Mouse (Mus musculus) urinary bladder, postnatal 4 days (tissue): ENCODE results near the gene Hist1h1c.
"Not testable (repeated sequence)": the region's sequence is repeated elsewhere in the genome, so short reads cannot be mapped to it uniquely, and the experiment has no call there.

Experiments
- DNase-seq, 2 experiments: peaks; one replicate each; pipeline ENCODE4 v3.0.0; 2021 to 2022; ENCODE audit warnings: low spot score in 2 of 2

Hist1h1c gene

DNA sequence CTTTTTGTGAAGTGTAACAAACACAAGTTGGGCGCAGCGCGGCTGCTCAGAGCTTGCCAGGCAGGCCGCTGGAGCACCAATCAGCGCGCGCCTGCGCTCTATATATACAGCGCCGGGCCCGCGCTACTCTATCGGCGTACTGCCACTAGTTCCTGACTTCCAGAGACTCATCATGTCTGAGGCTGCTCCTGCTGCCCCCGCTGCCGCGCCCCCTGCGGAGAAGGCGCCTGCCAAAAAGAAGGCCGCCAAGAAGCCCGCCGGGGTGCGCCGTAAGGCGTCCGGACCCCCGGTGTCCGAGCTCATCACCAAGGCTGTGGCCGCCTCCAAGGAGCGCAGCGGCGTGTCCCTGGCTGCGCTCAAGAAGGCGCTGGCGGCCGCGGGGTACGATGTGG lies at the start of gene Hist1h1c:
Hist1h1c (plus strand) TSS at position 132 of the 392 bp plus-strand sequence.
- DNase-seq = peak; percentile 86 to 92

DNA sequence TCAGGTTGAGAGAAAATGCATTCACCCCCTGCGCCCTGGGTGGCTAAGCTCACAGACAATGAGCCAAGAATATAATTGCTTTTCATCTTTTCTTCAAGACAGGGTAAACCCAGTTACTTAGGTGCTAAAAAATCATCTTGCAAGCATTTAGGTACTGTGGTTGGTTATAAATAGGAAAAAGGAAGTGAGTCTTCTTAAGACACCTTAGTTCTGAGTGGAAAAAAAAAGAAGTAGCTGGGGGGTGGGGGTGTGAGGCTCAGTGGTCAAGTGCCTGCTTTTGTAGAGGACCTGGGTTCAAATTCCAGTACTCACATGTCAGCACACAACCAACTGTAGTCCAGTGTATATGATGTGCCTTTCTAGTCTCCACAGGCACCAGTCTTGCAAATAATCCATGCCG lies 49.7 kb upstream of the Hist1h1c start:
- DNase-seq = no peak

GRCm38 (mm10) chr13:23689459-23689858 lies 49.1 kb upstream of the Hist1h1c start:
- DNase-seq = no peak

DNA sequence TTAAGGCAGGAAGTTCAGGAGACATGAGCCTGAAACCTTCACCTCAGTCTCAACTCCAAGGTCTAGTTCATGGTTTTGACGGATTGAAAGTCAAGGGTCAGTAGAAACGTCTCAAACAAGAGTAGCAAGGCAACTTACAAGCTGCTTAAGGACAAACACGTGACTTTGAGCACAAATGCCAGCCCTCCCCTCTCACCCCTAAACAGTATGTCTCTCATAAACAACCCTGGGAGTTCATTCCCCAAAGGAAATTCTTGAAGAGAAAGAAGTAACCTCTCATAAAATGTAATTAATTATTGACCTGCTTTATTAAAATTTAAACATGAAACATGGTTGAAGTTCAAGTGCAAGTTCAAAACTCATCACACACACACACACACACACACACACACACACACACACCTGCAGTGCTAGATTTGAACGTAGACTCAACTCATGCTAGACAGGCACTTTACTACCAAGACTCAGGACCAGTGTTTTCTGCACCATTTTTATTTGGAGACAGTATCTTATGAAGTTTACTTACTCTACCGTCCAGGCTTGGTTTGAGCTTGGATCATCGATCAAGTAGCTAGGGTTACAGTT lies 44.7 kb upstream of the Hist1h1c start:
- DNase-seq = no peak

- no peak for DNase-seq
Observed at GRCm38 (mm10) chr13:23694956-23695355, 43.7 kb upstream of the Hist1h1c start.

DNA sequence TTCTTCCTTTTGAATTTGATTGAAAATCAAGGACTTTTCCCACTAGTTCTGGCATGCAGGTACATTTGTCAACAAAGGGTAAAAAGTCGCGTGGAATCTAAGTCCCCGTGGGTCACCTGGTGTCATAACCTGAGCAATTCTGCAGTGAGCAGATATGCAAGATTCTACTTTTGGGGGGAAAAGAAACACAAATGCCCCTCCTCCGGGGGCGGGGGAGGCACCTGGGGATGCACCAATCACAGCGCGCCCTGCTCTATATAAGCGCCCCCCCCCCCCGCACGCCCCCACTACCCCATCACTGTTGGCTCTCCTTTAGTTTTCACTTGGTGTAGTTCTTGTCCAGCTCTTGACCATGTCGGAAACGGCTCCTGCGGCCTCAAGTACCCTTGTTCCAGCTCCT lies 43.1 kb upstream of the Hist1h1c start, which contains the start of gene Hist1h1t:
Hist1h1t (plus strand) TSS at position 301 of the 400 bp plus-strand sequence.
- DNase-seq = no peak

DNA sequence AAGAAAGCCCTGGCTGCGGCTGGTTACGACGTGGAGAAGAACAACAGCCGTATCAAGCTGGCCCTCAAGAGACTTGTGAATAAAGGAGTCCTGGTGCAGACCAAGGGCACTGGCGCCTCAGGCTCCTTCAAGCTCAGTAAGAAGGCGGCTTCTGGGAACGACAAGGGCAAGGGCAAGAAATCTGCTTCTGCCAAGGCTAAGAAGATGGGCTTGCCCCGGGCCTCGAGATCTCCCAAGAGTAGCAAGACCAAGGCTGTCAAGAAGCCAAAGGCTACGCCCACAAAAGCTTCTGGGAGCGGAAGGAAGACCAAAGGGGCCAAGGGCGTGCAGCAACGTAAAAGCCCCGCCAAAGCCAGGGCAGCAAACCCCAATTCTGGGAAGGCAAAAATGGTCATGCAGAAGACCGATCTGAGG lies 42.5 kb upstream of the Hist1h1c start:
- DNase-seq = no peak

- no peak for DNase-seq
Observed at GRCm38 (mm10) chr13:23697491-23698299, 40.9 kb upstream of the Hist1h1c start.

GRCm38 (mm10) chr13:23698300-23698693 lies 40.3 kb upstream of the Hist1h1c start, which contains the start of gene Hist1h4c:
Gene Hist1h4c (minus strand): TSS chr13:23698454.
- peak; percentile 97 for DNase-seq

GRCm38 (mm10) chr13:23698996-23699395 lies 39.6 kb upstream of the Hist1h1c start:
- no peak for DNase-seq

GRCm38 (mm10) chr13:23699767-23700166 lies 38.8 kb upstream of the Hist1h1c start:
- DNase-seq = no peak

GRCm38 (mm10) chr13:23700786-23701520 lies 37.7 kb upstream of the Hist1h1c start:
- peak in 1 of 2 experiments; percentile 66 for DNase-seq

DNA sequence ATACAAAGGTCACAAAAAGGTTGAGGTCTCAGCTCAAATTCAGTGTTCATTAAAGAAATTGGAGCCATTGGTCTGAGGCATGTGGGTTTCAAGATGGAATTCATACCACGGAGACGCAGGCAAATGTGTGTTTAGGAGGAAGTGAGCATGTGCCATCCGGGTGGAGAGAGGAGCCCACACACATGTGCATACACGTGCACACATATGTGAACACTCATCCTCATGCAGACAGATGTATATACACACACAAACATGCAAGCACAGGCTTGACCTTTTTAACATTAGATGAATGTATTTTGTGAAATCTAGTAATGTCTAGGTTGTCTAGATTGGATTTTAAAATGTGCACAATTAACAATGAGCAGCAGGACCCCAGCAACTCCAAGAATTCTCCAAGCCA lies 36.4 kb upstream of the Hist1h1c start:
- no peak for DNase-seq

- not testable (repeated sequence) for DNase-seq
Observed at GRCm38 (mm10) chr13:23702801-23703200, 35.8 kb upstream of the Hist1h1c start.

GRCm38 (mm10) chr13:23705751-23706356 lies 32.8 kb upstream of the Hist1h1c start:
- DNase-seq = no peak

DNA sequence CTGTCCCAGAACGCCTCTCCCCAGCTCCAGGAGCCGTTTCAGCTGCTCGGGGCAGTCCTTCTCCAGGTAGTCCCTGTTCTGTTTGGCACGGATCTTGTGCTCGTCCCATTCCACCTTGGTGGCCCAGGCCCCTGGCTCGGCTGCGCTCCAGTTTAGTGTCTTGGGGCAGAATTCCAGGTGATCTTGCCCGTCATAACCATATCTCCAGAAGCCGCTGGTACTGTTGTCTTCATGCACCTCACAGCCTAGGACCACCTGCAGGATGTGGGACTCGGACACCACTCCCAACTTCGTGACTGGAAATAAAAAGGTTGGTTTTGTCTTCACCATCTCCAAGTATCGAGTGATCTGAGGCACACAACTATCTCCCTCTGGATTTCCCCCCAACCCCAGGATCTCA lies 31.8 kb upstream of the Hist1h1c start:
- DNase-seq = no peak

DNA sequence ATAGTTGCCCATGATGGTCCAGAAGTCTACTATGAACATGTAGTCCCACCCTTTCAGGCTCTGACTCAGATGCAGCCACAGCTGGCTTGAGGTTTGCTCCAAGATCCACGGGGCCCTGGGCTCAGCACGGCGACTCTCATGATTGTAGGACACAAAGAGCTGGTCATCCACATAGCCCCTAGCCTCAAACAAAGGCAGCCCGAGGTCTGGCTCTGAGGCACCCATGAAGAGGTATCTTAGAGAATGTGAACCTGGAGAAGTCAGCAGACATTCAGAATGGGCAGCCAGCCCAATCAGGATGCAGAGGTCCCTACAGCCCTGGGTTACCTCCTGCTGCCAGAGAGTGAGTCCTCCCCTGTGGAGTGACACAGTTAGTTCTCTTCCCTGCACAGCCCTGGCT lies 30.6 kb upstream of the Hist1h1c start:
- DNase-seq = no peak

DNA sequence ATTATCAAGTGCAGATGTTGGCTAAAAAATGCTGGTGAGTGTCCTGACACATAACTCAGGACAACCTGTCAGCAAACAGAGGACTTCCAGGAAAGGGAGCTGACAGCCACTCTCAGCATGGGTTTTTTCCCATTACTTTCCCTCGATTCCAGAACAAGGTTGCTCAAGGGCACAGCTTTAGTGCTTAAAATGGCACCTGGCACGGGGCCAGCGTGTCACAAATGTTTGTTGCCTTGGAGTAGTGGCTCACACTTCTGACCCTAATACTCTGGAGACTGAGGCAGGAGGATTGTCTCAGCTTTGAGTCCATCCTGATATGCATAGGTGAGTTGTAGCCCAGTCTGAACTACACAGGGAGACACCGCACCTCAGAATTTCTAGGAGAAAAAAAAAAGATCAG lies 30.0 kb upstream of the Hist1h1c start:
- no peak for DNase-seq

DNA sequence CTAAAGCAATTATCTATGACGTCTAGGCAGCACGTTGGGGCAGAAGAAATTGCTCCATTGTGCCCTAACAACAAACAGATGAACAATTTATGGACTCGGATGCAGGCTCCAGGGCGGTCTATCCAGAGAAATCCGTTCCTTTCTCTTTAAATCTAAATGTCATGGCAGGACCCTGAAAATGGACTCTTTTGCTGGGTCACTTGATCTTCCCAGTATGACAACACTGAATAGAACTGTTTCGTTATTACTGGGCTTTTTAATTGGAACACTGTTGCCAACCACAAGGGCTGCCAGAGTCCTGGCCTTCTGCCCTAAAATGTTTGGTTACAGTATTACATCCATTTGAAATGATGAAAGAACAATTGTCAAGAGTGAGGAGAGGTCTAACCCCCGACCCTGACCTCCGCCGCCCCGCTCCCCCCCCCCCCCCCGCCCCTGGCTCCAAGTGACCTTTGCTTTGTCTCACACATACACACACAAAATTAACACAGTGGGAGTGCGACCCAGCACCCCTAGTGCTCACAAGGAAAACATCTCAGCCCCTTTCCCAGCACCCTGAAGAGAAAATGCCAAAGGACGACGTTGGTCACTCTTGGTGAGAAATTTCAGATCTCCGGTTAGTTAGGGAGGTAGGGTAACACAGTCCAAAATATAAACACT lies 28.8 kb upstream of the Hist1h1c start:
- no peak for DNase-seq

- DNase-seq = no peak
Observed at GRCm38 (mm10) chr13:23710374-23711089, 28.1 kb upstream of the Hist1h1c start, which contains the start of gene Hfe. Gene Hfe (minus strand): TSS chr13:23710854.
